Mouse (Mus musculus) layer of hippocampus, adult 11-12 months (tissue): ENCODE results near the gene Nutm2.
"Not testable (repeated sequence)": the region's sequence is repeated elsewhere in the genome, so short reads cannot be mapped to it uniquely, and the experiment has no call there.

ENCODE experiments used
- DNase-seq: peaks from one replicate; pipeline ENCODE4 v3.0.0; 2022; ENCODE audit warnings: low spot score

Nutm2 gene

DNA sequence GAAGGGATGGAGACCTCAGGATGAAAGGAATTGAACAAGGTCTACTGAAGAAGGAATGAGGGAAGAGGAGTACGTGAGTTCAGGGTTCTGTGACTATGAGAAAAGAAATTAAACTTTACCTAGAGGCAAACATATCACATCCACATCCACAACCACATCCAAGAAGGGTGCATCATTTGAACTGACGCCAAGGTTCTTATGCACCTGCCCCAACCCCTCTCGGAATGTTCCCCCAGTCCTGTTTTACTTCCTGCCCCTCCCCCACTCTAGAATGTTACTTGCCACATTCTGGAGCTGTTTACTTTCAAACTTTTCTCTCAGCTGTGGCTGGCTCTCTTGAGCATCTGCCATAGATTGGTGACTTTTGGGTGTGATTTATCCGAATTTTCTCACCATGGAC lies at the start of gene Nutm2:
TSS of gene Nutm2 (plus strand) at position 301 of the 400 bp plus-strand sequence.
- no peak for DNase-seq

DNA sequence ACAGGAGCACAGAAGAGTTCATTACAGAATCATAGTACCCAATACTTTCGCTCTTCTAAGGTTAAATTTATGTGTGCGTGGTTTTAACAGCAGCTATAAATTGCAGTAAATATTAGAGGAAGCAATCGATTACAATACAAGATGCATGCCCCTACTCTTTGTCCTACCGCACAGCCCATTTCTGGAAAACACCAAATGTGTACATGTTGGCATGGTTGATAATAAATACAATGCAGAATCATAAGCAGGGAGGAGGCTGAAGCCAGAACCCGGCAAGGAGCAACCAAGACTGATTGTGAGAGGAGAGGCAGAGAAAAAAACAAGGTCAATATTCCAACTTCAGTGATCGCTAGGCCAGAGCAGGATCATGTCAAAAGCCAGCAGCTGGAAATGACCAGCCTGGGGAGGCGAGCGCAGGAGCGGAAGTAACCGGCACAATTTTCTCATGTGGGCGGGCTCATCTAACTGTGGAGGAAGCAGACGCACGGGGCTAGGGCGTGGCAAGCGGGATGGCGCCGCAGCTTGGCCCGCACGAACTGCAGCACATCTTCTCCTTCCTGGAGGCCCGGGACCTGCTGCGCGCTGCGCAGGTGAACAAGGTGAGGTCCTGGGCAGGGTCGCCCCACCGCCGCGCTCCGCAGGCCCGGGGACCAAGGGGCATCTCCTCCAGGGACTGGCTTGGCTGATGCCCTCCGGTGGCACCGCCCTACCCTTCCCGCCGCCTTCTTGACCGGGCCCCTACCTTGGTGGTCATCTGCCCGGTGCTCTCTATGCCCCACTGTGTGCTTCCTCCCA lies 49.5 kb upstream of the Nutm2 start, which contains the start of gene Fbxw17:
TSS of gene Fbxw17 (plus strand) at position 476 of the 795 bp plus-strand sequence.
- peak; percentile 74 for DNase-seq

- no peak for DNase-seq
Observed at GRCm38 (mm10) chr13:50418421-50418820, 48.7 kb upstream of the Nutm2 start.

GRCm38 (mm10) chr13:50423625-50424209 lies 43.4 kb upstream of the Nutm2 start:
- no peak for DNase-seq

GRCm38 (mm10) chr13:50424517-50424916 lies 42.6 kb upstream of the Nutm2 start:
- DNase-seq, result no peak

GRCm38 (mm10) chr13:50426686-50427085 lies 40.4 kb upstream of the Nutm2 start:
- no peak for DNase-seq

GRCm38 (mm10) chr13:50443812-50444211 lies 23.3 kb upstream of the Nutm2 start, which contains the start of gene Gm47429:
TSS of gene Gm47429 (minus strand) at chr13:50443912.
- no peak for DNase-seq

DNA sequence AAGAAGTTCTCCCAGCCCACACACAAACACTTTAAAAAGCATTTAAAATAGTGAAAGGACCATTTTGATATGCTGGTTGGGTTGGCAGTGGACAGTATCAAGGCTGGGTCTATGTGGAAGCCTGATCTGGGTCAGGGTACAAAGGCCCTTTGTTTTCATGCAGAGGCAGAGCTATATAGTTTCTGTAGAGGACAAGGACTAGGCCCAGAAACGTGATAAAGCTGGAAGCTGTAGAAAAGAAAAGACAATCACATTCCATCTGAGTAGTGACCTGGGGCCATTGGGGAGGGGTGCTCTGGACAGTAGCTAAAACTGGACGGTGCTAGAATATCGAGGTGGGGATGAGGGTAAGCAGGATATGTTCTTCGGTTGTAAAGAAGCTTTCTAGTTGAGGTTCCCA lies 21.8 kb upstream of the Nutm2 start:
- no peak for DNase-seq

DNA sequence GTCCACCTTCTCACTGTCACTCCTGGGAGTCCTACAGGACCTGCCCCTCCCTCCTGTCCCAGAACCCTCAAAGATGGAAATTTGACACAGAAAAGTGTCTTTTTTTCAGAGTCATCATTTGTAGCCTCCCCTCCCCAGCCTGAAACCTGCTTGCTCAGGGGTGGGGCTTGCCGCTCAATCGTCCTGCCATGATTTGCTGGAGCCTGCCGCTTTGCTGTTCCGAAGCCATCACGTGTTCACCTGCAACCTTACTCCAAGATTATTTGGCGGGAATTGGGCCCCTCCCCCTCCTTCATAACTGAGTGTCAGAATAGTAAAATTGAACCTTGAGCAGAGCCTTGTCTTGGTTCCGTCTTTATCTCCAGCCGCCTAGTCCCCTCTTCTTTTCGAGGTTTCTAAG lies 14.8 kb upstream of the Nutm2 start:
- DNase-seq, result not testable (repeated sequence)

DNA sequence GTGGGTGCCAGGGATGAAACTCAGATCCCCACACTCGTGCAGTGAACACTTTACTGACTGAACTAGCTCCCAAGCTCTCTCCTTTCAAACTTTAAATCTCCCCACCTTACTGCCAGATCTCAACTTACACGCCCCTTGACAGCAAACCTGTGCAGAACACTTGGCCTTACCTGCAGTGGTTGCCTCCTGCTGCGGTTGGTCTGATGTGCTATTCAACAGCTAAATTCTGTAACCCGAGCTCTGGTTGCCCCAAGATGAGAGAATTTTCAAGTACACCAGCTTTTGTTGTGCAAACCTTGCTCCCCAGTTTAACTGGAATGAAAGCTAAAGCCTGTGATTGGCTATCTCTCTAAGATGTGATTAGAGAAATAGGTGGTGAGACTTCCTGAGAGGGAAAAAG lies 13.7 kb upstream of the Nutm2 start:
- no peak for DNase-seq

- not testable (repeated sequence) for DNase-seq
Observed at GRCm38 (mm10) chr13:50460433-50460832, 6.7 kb upstream of the Nutm2 start.

GRCm38 (mm10) chr13:50464621-50465562 lies 2.2 kb upstream of the Nutm2 start:
- no peak for DNase-seq

- not testable (repeated sequence) for DNase-seq
Observed at GRCm38 (mm10) chr13:50488510-50488909, 21.4 kb downstream of the Nutm2 start.

DNA sequence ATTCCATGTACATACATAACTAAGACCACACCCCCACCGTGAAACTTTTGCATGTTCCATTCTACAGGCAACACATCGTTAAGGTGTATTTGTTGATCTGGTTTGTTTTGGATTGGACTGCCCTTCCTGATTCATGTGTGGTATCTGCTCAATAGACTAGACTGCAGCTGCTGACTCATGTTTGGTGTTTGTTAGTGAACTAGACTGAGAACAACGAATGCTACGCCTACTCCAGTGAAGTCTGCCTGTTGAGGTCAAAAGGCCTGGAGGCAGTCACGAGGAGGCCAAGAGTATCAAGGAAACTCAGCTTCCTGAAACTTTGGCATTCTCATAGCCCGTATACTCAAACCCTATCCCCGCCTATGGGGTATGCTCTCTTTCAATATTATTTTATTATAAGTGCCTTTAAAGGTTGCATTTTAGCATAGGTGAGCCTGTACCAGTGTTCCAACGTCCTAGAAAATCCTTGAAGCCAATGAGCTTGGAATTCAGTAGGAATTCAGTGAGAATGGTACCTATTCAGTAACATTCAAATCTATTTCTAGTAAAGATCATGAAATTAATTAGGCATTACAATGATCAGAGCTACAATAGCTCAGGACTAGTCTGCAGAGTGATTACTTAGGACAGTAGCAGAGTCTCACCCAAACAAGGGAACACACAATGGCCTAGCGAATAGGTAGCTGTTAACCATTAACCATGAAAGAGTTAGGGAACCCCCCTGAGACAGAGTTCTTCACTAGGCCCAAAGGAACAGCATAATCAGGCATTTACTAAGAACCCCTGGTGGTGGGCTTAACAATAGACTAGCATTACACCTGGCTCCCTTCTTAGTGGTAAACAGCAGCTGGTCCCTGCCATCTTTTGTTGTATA lies 43.6 kb downstream of the Nutm2 start:
- not testable (repeated sequence) for DNase-seq
